Mouse (Mus musculus) kidney, adult 2 months (tissue): ENCODE results near the gene Shisa9.

Experiments used
- CTCF ChIP-seq: fragments of 200-500 bp; conservative IDR thresholded peaks from 2 replicates; pipeline ENCODE4 v1.5.1; 2011; ENCODE audit warnings: low read depth, mild to moderate bottlenecking, control low read depth, low read length, moderate library complexity, mixed read lengths; ENCODE audit not compliant: insufficient read depth, insufficient read length
- POLR2A ChIP-seq: fragments of 200-500 bp; IDR thresholded peaks from one replicate; pipeline ENCODE4 v1.6.1; 2011; ENCODE audit warnings: low read depth, low read length, control low read depth

- TF ChIP-seq POLR2A (no peak), CTCF (no peak)
Measured at GRCm38 (mm10) chr16:12012747-12013146, 28.8 kb downstream of the Shisa9 start.
